Mouse (Mus musculus) CD4-positive, CD25-positive, alpha-beta regulatory T cell, adult 2 months (primary cell): ENCODE results near the gene Fat3.

ENCODE experiments used
- DNase-seq: peaks from one replicate; pipeline ENCODE4 v3.0.0-alpha.2; 2012; ENCODE audit warnings: low read depth, low spot score

The Fat3 gene

GRCm38 (mm10) chr9:16437805-16438204 is 63.3 kb downstream of the Fat3 start:
- no peak for DNase-seq

GRCm38 (mm10) chr9:16428589-16428988 is 72.5 kb downstream of the Fat3 start:
- no peak for DNase-seq

GRCm38 (mm10) chr9:16422707-16423106 is 78.4 kb downstream of the Fat3 start:
- DNase-seq, result no peak

- no peak for DNase-seq
These were observed 98.3 kb downstream of the Fat3 start for GRCm38 (mm10) chr9:16402815-16403214.

GRCm38 (mm10) chr9:16398734-16399686 is 102.1 kb downstream of the Fat3 start:
- DNase-seq, result no peak

- DNase-seq, result no peak
These were observed 111.9 kb downstream of the Fat3 start for GRCm38 (mm10) chr9:16389141-16389540.

GRCm38 (mm10) chr9:16387527-16387926 is 113.6 kb downstream of the Fat3 start:
- no peak for DNase-seq

- DNase-seq, result no peak
These were observed 137.4 kb downstream of the Fat3 start for GRCm38 (mm10) chr9:16363713-16364112.

GRCm38 (mm10) chr9:16361811-16362210 is 139.3 kb downstream of the Fat3 start:
- no peak for DNase-seq

- DNase-seq, result no peak
These were observed 144.4 kb downstream of the Fat3 start for GRCm38 (mm10) chr9:16356636-16357035.

- DNase-seq, result no peak
These were observed 146.2 kb downstream of the Fat3 start for GRCm38 (mm10) chr9:16354906-16355305.

GRCm38 (mm10) chr9:16353049-16353724 is 147.9 kb downstream of the Fat3 start:
- DNase-seq, result no peak

GRCm38 (mm10) chr9:16352486-16353048 is 148.5 kb downstream of the Fat3 start:
- DNase-seq, result no peak

- no peak for DNase-seq
These were observed 155.9 kb downstream of the Fat3 start for GRCm38 (mm10) chr9:16344902-16345855.

GRCm38 (mm10) chr9:16343191-16343590 is 157.9 kb downstream of the Fat3 start:
- DNase-seq, result no peak

- DNase-seq, result no peak
These were observed 158.5 kb downstream of the Fat3 start for GRCm38 (mm10) chr9:16342577-16342976.

- DNase-seq, result no peak
These were observed 170.6 kb downstream of the Fat3 start for GRCm38 (mm10) chr9:16330290-16330984.

GRCm38 (mm10) chr9:16318957-16319356 is 182.1 kb downstream of the Fat3 start:
- no peak for DNase-seq

- no peak for DNase-seq
These were observed 188.4 kb downstream of the Fat3 start for GRCm38 (mm10) chr9:16312599-16313197.
